Mouse (Mus musculus) lung, postnatal 4 days (tissue): Measurements from ENCODE around the gene Plcb4.
"Not testable (repeated sequence)": the region's sequence is repeated elsewhere in the genome, so short reads cannot be mapped to it uniquely, and the experiment has no call there.

ENCODE experiments used
- DNase-seq, 2 experiments: peaks; one replicate each; pipeline ENCODE4 v3.0.0; 2021

Plcb4 gene

DNA sequence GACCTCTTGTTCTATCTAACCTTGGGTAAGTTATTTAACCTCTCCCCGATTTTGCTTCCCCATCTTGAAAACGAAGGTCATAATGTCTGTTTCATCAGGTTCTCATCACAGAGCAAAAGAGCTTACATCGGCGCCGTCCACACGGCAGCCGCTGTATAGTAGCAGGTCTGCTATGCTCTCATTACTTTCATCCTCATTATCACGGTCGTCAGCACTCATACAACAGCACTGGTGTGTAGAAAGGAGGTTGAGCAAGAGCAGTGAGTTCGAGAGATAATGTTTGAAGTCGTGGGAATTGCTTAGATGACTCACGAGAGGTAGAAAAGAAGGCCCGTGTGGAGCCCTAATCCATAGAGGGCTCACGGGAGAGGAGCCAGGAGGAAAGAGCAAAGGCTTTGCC is 304.3 kb downstream of the Plcb4 start:
- DNase-seq: no peak

DNA sequence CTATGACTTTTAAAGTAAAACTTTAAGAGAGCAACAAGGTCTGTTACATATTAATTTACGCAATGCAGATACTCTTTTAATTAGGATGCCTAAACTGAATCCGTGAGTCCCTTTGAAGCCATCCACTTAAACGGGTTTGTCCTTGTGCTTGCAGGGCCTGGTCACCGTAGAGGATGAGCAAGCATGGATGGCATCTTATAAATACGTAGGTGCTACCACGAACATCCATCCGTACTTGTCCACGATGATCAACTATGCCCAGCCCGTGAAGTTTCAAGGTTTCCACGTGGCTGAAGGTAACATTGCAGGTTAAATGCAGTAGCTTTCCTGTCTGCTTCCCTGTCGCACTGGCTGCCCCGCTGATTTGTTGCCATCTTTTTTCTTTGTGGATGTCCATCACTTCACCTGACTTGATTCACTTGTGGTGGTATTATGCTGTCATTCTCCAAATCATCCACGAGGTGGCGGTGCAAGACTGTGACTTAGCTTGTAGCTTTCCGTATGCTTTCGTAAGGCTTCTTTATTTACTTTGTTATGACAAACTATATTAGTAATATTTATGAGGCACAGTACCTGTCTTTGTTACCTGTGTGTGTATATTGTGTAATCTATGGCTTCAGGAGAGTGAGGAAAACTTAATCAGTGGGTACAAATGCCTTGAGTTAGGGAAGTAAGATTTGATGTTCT is 308.2 kb downstream of the Plcb4 start:
- peak in 1 of 2 experiments; percentile 41 for DNase-seq

DNA sequence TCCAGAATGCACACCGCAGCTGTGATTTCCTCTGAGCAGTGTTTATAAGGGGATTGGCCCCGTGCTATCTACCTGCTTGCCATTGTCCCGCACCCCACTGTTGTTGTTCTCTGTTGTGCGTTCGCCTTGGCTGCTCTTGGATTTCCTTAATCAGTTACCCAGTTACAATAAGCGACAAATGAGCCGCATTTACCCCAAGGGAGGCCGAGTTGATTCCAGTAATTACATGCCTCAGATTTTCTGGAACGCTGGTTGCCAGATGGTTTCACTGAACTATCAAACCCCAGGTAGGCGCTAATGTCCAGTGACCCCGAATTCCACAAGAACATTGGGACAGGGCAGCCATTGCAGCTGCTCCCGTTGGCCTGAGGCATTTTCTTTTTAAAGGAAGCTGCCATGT is 309.3 kb downstream of the Plcb4 start:
- DNase-seq: no peak

DNA sequence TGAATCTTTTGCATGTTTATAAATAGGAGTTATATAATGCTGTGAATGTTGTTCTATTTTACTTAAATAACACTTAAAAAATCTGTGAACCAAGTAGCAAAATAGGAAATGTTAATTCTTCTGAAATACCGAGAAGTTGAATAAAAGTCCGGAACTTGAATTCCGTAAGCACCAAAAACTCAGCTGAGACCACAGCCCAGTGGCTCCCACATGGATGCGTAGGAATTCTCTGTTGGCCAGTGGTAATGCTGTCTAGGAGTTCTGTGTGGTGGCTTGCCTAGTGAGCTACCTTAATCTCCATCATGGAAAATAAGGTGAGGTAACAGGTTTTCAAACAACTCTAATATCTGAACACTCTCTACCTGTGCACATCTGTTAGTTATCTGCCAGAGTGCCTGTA is 312.1 kb downstream of the Plcb4 start:
- DNase-seq: no peak

DNA sequence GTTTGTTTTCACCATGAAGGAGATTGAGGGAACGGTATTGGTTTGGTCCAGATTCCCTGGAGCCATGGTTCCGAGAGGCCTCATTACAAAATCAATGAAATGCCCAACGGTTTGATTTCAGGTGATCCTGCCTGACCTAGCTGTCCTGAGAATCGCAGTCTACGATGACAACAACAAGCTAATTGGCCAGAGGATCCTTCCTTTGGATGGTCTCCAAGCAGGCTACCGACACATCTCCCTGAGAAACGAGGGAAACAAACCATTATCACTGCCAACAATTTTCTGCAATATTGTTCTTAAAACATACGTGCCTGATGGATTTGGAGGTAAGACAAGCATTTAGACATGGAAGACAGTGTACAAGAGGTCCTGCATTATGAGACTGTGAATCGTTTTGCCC is 317.2 kb downstream of the Plcb4 start:
- DNase-seq: no peak

DNA sequence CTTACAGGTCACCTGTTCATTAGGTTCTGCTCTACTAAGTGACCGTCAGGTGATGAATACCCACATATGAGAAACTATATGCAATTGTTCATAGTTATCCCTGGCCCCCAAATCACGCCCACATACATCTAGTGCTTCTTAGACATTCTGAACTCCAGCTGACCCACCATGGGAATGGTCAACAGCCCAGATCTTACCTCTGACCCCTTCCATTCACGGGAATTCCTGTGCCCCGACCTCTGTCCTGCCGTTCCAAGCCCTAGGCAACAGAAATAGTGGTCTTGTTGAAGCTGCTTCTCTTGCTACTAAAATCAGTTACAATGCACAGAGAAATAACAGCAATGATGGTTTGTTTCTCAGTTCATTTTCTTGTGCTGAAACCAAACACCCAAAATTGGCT is 320.0 kb downstream of the Plcb4 start:
- DNase-seq: no peak

DNA sequence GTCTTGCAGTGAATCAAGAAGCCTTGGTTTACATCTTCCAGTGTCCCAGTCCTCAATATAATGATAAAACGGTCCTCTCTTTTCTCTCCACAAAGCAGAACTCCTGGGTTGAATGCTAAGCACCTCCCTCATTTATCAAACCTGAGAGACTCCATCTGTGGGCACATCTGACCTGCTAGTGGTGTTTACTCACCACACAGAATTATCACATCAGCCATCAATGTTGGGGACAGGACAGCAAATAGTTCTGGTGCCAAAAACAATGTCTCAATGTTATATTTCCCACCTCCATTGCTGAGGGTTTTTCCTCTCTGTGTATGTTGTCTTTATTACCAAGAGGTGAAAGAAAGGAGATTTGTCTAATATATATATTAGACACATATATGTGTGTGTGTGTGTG is 321.6 kb downstream of the Plcb4 start:
- DNase-seq: no peak

DNA sequence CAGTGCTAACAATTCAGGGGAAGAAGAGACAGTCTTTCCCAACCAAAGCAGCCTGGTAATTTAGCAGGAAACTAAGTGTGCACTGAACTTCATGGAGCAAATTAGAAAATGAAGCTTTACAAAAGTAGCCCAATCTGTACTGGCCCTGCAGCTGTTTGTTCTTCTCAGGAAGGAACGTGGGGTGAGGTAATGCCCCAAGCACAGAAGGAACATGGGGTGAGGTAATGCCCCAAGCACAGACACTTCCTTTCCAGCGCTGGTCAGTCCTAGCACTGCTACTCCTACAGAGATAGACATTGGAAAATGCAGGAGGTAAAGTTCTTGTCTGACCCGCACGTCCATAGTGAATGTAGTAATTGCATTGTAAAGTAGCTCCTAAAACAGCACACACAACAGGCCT is 325.2 kb downstream of the Plcb4 start:
- DNase-seq: no peak

DNA sequence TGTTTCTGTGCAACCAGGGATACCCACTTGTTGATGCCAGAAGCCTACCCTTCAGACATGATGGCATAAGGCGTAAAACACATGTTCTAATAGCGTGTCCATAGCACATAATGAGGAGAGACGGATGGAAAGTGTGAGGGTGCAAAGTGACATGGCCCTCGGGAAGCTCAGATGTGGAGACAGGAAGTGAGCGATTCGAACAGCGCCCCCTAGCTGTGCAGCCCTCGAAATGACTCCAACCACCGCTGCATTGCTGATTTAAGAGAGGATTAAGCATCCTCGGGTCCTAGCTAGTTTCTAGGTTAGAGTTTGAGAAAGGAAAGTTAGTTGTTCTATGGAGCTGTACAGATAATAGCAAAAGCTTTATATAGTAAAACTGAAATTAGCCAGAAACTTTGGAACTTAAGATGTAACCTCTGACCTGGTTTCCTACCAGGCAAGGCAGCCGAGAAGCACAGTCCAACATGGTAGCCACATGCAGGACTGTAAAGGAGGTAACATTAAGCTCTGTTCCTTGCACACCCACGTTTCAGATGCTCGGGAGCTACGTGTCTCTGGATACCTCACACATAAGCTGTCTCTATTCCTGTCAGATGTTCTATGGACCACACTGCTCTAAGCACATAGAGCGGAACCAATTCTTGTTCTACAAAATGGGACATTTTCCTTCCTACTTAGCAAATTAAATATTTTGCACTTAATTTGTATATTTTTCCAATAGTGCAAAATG is 326.9 kb downstream of the Plcb4 start:
- no peak for DNase-seq

DNA sequence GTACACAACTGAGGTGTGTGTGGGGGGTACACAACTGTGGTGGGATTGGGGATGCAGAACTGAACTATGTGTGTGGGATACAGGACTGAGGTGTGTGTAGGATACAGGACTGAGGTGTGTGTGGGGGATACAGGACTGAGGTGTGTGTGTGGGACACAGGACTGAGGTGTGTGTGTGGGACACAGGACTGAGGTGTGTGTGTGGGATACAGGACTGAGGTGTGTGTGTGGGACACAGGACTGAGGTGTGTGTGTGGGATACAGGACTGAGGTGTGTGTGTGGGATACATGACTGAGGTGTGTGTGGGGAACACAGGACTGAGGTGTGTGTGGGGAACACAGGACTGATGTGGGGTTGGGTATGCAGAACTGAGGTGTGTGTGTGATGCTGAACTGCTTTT is 329.7 kb downstream of the Plcb4 start:
- DNase-seq: not testable (repeated sequence)

DNA sequence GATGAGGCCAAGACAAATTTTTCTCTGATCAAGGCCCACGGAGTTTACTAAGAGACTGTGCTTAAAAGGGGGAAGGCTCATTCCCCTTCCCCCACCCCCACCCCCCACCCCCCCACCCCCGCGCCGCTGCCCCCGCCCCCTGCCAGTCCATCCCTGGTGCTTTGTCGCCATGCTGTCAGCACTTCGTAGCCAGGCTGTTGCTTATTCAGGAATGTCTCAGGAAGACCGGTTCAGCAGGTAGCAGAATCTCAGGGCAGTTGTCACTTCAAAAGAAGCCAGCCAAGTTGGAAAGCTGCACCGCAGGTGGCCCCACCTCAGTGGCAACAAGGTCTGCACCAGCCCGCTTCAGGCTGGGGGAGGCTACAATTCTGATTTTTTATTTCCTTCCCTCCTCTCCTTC is 331.9 kb downstream of the Plcb4 start:
- DNase-seq: not testable (repeated sequence)

DNA sequence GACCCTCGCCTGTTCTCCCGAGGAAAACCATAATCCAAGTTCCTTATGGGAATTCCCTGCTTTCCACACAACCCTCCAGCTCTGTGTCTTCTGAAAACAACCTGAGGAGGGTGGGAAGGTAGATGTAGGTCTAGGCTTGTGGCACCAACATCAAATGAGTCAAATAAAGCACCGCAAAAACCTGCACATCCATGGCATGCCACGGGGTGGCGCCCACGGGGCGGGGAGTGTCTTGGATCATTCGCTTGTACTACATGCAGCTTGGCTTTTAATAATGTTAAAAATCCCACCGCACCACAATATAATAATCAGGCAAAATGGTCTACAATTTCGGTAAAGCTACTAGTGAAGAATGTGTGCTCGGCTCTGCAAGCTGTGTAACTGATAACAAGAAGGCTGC is 334.5 kb downstream of the Plcb4 start:
- no peak for DNase-seq

DNA sequence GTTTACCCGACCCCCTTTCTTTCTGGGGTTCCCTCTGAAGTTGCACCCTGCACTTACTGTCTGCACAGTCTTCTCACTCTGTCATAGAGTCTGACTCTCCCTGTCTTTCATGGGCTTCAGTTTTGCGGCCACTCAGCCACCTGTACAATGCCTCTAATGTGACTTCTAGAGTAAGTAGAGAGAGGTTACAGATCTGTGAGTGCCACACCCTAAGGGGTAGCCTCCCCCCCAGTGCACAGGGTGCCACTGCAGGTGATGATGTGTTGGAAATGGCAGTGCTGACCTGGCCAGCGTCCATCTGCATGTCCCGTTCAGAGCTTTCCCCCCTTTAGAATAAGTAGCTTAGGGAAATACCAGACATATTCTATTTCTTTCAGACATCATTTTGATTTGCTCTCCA is 336.4 kb downstream of the Plcb4 start:
- DNase-seq: no peak

DNA sequence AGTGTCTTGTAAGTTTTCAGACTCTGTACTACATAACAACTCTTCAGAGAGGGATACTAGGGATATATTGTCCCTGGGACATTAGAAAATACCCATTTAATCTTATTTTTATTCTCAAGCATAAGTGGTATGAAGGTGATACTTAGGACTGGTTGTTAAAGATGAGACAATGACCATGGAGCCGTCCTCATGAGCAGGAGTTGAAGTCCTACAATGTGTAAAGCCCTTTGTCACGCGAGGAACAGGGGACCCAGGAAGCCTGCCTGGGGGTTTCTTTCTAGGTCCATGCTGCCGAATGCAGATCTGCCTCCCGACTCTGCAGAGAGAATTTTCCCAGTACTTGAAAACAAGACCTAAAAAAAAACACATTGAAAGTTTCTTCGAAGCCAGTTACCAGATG is 338.1 kb downstream of the Plcb4 start:
- DNase-seq: no peak

DNA sequence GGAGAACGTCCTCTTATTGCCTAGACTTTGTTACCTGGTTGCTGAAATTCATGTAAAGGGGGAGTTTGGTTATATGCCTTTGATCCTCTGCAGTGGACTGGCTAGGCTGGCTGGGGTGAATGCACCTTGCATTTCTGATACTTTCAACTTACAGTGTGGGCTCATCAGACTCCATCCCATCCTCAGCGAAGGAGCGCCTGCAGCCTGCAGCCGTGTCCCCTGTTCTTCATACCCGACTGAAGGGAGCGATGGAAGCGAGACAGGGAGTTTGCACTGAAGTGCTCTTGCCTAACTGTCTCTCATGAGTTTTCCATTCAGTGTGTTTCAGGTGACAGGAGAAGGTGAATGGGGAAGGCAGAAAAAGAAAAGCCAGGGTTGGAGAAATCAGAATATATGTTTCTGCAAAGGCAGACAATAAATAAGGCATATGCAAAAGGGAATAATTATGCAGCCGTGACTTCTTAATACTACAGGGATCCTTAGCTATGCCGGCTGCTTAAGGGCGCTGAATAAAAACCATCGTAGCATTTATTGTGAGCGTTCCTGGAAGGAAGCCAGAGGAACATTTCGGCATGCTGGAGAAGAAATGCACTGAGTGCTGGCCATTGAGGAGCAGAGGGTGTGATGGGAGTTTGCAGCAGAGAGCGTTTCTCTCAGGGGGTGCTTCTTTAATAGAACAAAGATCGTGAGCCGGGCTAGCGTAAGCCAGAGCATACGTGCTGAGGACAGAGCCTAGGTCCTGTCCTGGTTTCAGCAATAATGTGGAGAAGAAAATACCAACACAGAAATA is 338.7 kb downstream of the Plcb4 start:
- no peak for DNase-seq

DNA sequence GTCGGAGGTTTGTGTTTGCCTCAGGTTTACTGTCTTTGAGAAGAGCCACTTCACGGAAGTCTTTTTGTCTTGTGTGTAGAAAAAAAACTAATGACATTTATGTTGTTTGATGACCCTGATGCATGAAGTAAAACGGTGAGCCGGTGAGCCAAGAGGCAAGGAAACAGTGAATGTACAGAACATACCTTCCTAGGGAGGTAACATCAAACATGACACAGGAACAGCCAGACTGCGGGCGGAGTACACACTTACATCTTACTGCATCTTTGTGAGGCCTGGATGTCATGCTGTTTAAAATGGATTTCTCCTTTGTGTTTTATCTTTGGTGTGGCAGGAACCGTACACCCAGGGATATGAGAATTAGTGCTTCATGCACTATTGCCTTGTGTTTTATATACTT is 340.1 kb downstream of the Plcb4 start:
- no peak for DNase-seq

DNA sequence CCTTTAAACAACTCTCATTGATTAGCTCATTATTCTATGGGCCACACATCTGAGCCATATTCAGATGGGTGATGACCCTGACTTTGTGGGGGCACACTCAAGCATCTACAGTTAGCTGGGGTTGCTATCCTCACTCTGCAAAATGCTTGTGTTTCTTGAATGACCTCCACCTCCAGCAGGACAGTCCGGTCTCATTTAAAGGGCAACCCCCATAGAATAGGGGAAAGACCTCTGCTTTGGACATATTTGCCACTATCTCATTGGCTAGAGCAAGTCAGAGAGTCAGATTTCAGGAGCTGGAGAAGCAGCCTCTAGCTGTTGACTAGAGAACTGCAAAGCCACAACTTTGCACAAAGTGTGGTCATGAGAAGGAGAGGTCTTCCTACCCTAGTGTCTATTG is 340.6 kb downstream of the Plcb4 start:
- no peak for DNase-seq

DNA sequence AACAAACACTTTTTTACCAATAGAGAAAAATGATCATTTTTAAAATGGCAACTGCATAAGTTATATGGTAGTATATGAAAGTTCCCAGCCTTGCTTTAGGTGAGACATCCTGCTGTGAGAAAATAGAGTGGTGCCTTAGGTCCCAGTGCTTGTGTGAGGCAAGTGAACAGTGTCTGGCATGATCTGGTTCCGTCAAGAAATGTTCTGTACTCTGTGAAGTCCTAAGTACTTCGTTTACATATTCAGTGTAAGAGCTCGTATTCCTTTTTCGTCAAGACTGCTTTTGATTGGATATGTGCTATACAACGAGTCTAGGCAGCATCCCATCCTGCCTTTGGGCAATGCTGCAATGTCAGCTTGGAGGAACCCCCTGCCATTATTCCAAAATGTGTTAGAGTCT is 342.1 kb downstream of the Plcb4 start:
- DNase-seq: no peak

DNA sequence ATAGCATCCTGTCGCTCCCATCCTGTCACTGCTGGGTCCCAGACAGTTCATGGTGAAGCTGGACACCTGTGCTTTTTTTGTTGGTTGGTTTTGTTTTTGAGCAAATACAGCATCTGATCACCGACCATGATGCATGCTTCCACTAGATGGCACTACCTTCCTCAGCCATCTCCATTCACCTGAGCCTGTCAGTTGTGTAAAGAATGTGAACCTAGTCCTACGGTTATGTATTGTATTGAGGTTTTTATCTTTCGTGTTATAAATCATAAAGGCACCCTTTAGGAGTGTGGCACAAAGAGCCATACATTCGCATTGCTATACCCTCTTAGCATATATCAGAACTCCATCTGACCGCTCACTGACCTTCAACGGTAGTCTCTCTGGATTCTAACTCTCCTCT is 343.3 kb downstream of the Plcb4 start:
- DNase-seq: no peak

DNA sequence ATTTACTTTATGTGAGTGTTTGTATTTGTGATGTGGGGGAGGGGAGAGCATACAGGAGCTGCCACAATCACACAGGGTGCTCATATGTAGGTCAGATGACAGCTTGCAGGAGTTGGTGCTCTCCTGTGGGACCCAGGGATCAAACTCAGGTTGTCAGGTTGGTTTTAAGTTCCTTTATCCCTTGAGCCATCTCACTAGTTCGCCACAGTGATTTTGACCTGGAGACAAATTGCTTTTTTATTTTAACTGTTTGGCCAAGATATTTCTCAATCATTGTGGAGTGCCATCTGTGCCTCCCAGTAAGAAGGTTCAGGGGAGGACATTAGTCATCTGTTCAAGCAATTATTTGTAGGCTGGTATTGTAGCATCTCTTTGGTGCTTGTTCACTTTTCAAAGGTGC is 345.0 kb downstream of the Plcb4 start:
- DNase-seq: no peak

DNA sequence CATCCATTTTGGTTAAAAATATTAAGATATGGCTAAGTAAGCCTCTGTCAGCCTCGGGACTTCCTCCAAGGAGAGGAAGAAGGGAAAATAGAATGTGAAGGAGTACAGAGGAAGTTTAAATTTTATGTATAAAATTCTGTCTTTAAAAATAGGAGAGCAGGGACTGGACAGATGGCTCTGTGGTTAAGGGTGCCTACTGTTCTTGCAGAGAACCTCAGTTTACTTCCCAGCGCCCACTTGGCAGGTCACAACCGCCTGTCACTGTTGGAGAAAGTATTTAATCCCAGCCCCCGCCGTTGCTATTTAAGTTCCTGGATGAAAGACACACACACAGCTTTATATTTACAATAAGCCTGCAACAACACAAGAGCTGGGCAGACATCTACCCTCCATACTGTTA is 347.5 kb downstream of the Plcb4 start:
- DNase-seq: no peak

DNA sequence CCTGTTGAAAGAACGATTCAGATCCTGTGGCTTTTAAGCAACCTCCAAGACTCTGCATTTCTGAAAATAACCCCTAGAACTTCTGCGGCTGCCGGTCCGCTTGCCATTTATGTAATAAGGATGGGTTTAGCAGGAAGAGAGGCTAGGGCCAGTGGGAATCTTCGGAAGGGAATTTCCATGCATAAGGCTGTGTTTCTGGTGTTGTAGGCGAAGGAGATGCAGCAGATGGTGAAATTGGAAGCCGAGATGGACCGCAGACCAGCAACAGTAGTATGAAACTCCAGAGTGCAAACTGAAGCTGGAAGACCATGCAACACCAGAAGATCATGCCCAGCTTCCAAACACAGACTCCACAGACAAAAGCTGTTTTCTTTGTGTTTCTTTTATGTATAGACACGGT is 353.9 kb downstream of the Plcb4 start:
- no peak for DNase-seq

DNA sequence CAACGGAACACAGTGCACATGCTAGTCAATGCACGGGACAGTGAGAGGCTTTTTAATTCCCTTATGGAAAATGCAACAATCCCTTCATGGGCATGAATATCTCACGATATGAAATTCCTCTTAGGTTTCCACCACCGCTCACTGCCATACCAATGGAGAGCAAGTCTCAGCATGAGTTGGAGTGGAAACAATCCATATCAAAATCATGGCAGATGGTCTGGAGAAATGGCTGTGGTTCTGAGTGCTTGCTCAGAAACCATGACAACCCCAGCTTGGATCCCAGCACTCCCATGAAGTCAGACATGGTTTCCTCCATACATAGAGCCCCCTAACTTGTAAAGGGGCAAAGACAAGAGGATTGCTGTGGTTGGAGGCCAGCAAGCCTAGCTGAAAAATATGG is 389.7 kb downstream of the Plcb4 start:
- no peak for DNase-seq
